Mouse (Mus musculus): ENCODE data around the gene Runx2. TPM values are rescaled to one million over a fixed set of nuclear protein-coding genes. Genes with fewer than 3 reads are reported as not detected.

Runx2 gene
- polyA plus RNA-seq, 1 experiment: 38.4 TPM

GRCm38 (mm10) chr17:44545141-44545813, 269.3 kb downstream of the Runx2 start:
- TF ChIP-seq CTCF (IDR thresholded peaks at IDR 0.05; ENCODE audit: borderline replicate concordance, insufficient read depth, low read length) (no peak), POLR2A (IDR thresholded peaks at IDR 0.05; ENCODE audit: low read depth, low read length) (no peak)
- H3K27ac ChIP-seq (ENCODE audit: insufficient read depth, low read length): no peak overlapping the region
- peaks cover 9% of the 10 kb centered on the region; the same call in 1 of the 2 replicates for H3K4me1 ChIP-seq (ENCODE audit: control insufficient read depth, insufficient read depth, low read length)
- H3K4me3 ChIP-seq (ENCODE audit: insufficient read depth, low read length): no peak overlapping the region

GRCm38 (mm10) chr17:44542706-44543105, 271.9 kb downstream of the Runx2 start:
- no peak overlapping the region for H3K4me3 ChIP-seq (ENCODE audit: insufficient read depth, low read length)
- TF ChIP-seq CTCF (IDR thresholded peaks at IDR 0.05; ENCODE audit: borderline replicate concordance, insufficient read depth, low read length): no peak
- no peak for TF ChIP-seq POLR2A (IDR thresholded peaks at IDR 0.05; ENCODE audit: low read depth, low read length)
- no peak overlapping the region for H3K27ac ChIP-seq (ENCODE audit: insufficient read depth, low read length)
- H3K4me1 ChIP-seq (ENCODE audit: control insufficient read depth, insufficient read depth, low read length): peaks cover 5% of the 10 kb centered on the region; the same call in 1 of the 2 replicates

GRCm38 (mm10) chr17:44540699-44541098, 273.9 kb downstream of the Runx2 start:
- H3K4me1 ChIP-seq (ENCODE audit: control insufficient read depth, insufficient read depth, low read length): peaks cover 3% of the 10 kb centered on the region; the same call in 1 of the 2 replicates
- TF ChIP-seq POLR2A (IDR thresholded peaks at IDR 0.05; ENCODE audit: low read depth, low read length): no peak
- TF ChIP-seq CTCF (IDR thresholded peaks at IDR 0.05; ENCODE audit: borderline replicate concordance, insufficient read depth, low read length): no peak
- H3K27ac ChIP-seq (ENCODE audit: insufficient read depth, low read length): no peak overlapping the region
- H3K4me3 ChIP-seq (ENCODE audit: insufficient read depth, low read length): no peak overlapping the region

- no peak overlapping the region for H3K4me3 ChIP-seq (ENCODE audit: insufficient read depth, low read length)
- H3K4me1 ChIP-seq (ENCODE audit: control insufficient read depth, insufficient read depth, low read length): peaks cover 3% of the 10 kb centered on the region; the same call in 1 of the 2 replicates
- H3K27ac ChIP-seq (ENCODE audit: insufficient read depth, low read length): no peak overlapping the region
- TF ChIP-seq CTCF (IDR thresholded peaks at IDR 0.05; ENCODE audit: borderline replicate concordance, insufficient read depth, low read length): no peak
- no peak for TF ChIP-seq POLR2A (IDR thresholded peaks at IDR 0.05; ENCODE audit: low read depth, low read length)
Measured at GRCm38 (mm10) chr17:44538921-44539320, 275.7 kb downstream of the Runx2 start.

- Histone ChIP-seq H3K27ac (ENCODE audit: insufficient read depth, low read length) (no peak overlapping the region), H3K4me1 (ENCODE audit: control insufficient read depth, insufficient read depth, low read length) (peaks cover 18% of the 10 kb centered on the region), H3K4me3 (ENCODE audit: insufficient read depth, low read length) (no peak overlapping the region)
- TF ChIP-seq POLR2A (IDR thresholded peaks at IDR 0.05; ENCODE audit: low read depth, low read length): no peak
- TF ChIP-seq CTCF (IDR thresholded peaks at IDR 0.05; ENCODE audit: borderline replicate concordance, insufficient read depth, low read length): no peak
Measured at GRCm38 (mm10) chr17:44530000-44530399, 284.6 kb downstream of the Runx2 start.

- H3K4me3 ChIP-seq (ENCODE audit: insufficient read depth, low read length): no peak overlapping the region
- peaks cover 18% of the 10 kb centered on the region for H3K4me1 ChIP-seq (ENCODE audit: control insufficient read depth, insufficient read depth, low read length)
- TF ChIP-seq CTCF (IDR thresholded peaks at IDR 0.05; ENCODE audit: borderline replicate concordance, insufficient read depth, low read length) (no peak), POLR2A (IDR thresholded peaks at IDR 0.05; ENCODE audit: low read depth, low read length) (no peak)
- peak overlapping the region; percentile 83 for H3K27ac ChIP-seq (ENCODE audit: insufficient read depth, low read length)
Measured at GRCm38 (mm10) chr17:44528617-44529016, 286.0 kb downstream of the Runx2 start.

- Histone ChIP-seq H3K4me1 (ENCODE audit: control insufficient read depth, insufficient read depth, low read length) (peaks cover 18% of the 10 kb centered on the region), H3K4me3 (ENCODE audit: insufficient read depth, low read length) (no peak overlapping the region), H3K27ac (ENCODE audit: insufficient read depth, low read length) (no peak overlapping the region)
- no peak for TF ChIP-seq POLR2A (IDR thresholded peaks at IDR 0.05; ENCODE audit: low read depth, low read length)
- no peak for TF ChIP-seq CTCF (IDR thresholded peaks at IDR 0.05; ENCODE audit: borderline replicate concordance, insufficient read depth, low read length)
Measured at GRCm38 (mm10) chr17:44524146-44524545, 290.5 kb downstream of the Runx2 start.

GRCm38 (mm10) chr17:44522906-44523305, 291.7 kb downstream of the Runx2 start:
- Histone ChIP-seq H3K27ac (ENCODE audit: insufficient read depth, low read length) (no peak overlapping the region), H3K4me1 (ENCODE audit: control insufficient read depth, insufficient read depth, low read length) (peaks cover 7% of the 10 kb centered on the region), H3K4me3 (ENCODE audit: insufficient read depth, low read length) (no peak overlapping the region)
- TF ChIP-seq CTCF (IDR thresholded peaks at IDR 0.05; ENCODE audit: borderline replicate concordance, insufficient read depth, low read length) (no peak), POLR2A (IDR thresholded peaks at IDR 0.05; ENCODE audit: low read depth, low read length) (no peak)

- Histone ChIP-seq H3K4me1 (ENCODE audit: control insufficient read depth, insufficient read depth, low read length) (no peaks in the 10 kb centered on the region), H3K27ac (ENCODE audit: insufficient read depth, low read length) (no peak overlapping the region), H3K4me3 (ENCODE audit: insufficient read depth, low read length) (no peak overlapping the region)
- TF ChIP-seq CTCF (IDR thresholded peaks at IDR 0.05; ENCODE audit: borderline replicate concordance, insufficient read depth, low read length) (no peak), POLR2A (IDR thresholded peaks at IDR 0.05; ENCODE audit: low read depth, low read length) (no peak)
Measured at GRCm38 (mm10) chr17:44520122-44521075, 294.2 kb downstream of the Runx2 start.

All from embryonic fibroblast, embryonic 13.5 days (primary cell).